In genomic region chr7:25365937-25366625, GRCm38 (mm10) we compare ENCODE assay signal across 14 mouse cellular contexts. TPM values are rescaled to one million over a fixed set of nuclear protein-coding genes. Genes with fewer than 3 reads are reported as not detected.
A peak's percentile ranks its signal among the peaks of the same experiment; 100 is the strongest.
DNase-seq lines count a peak whose midpoint lies in the region; ATAC-seq and TF ChIP-seq lines count a peak whose summit lies in the region.
"Had no signal": no experiment of that assay in that cellular context is flagged by ENCODE, and none has a peak within 500 bp of the region (broad histone marks: within the 10 kb centered on the region; RNA-seq: fewer than 3 reads in every experiment).

No protein-coding gene starts in this region.

- H3K4me3 ChIP-seq in forebrain, postnatal 0 days (ENCODE audit: low read depth, low read length), result no peak overlapping the region
- H3K4me3 ChIP-seq in midbrain, postnatal 0 days (ENCODE audit: low read depth, low read length), result no peak overlapping the region
- H3K4me3 ChIP-seq: left cerebral cortex, adult 2 months had no signal

- WGBS in forebrain, postnatal 0 days, result 14% methylated on average over 13 of the region's 13 CpGs
- WGBS in midbrain, postnatal 0 days, result 27% methylated on average over 13 of the region's 13 CpGs

- peaks cover 29% of the 10 kb centered on the region for H3K36me3 ChIP-seq in forebrain, postnatal 0 days (ENCODE audit: insufficient read depth)
- peaks cover 31% of the 10 kb centered on the region for H3K36me3 ChIP-seq in midbrain, postnatal 0 days (ENCODE audit: insufficient read depth, low read length)

- no peaks in the 10 kb centered on the region for H3K4me1 ChIP-seq in forebrain, postnatal 0 days (ENCODE audit: insufficient read depth)
- H3K4me1 ChIP-seq in midbrain, postnatal 0 days (ENCODE audit: insufficient read depth, low read length), result 0 out of 2 replicates have a peak, but pooled peaks cover 3% of the 10 kb centered on the region

- peak; percentile 50 for ATAC-seq in forebrain, postnatal 0 days
- ATAC-seq in midbrain, postnatal 0 days (ENCODE audit: low FRiP score), result no peak
- ATAC-seq: Patski had no signal

- H3K9me3 ChIP-seq in forebrain, postnatal 0 days (ENCODE audit: low read length), result no peaks in the 10 kb centered on the region
- H3K9me3 ChIP-seq in midbrain, postnatal 0 days (ENCODE audit: low read length), result no peaks in the 10 kb centered on the region

- DNase-seq in cerebellum, adult 11 months, result peak; percentile 4
- no peak for DNase-seq in cerebellum, adult 18-20 months
- peak; percentile 55 for DNase-seq in embryo, embryonic 10.5 days (ENCODE audit: low spot score)
- no peak for DNase-seq in forebrain, postnatal 0 days
- DNase-seq in midbrain, postnatal 0 days (ENCODE audit: low spot score), result peak; percentile 63
- no peak for DNase-seq in ovary, postnatal 36 days (ENCODE audit: low spot score)
- no peak for DNase-seq in right cerebral cortex, postnatal 36 days (ENCODE audit: low spot score in 2 of 2)
- DNase-seq in layer of hippocampus, postnatal 10 days (ENCODE audit: low spot score in 2 of 2), result no peak
- DNase-seq: heart, adult 11 months; kidney, adult 2 months had no signal

- no peak overlapping the region for H3K27ac ChIP-seq in forebrain, postnatal 0 days (ENCODE audit: low read depth, low read length)
- H3K27ac ChIP-seq in midbrain, postnatal 0 days (ENCODE audit: low read depth, low read length), result no peak overlapping the region
- H3K27ac ChIP-seq: left cerebral cortex, adult 2 months had no signal

- no peak overlapping the region for H3K4me2 ChIP-seq in forebrain, postnatal 0 days (ENCODE audit: low read depth)
- no peak overlapping the region for H3K4me2 ChIP-seq in midbrain, postnatal 0 days (ENCODE audit: low read depth, low read length, poor library complexity, severe bottlenecking)

- H3K27me3 ChIP-seq in forebrain, postnatal 0 days (ENCODE audit: insufficient read depth, low read length), result peaks cover 6% of the 10 kb centered on the region
- peaks cover 8% of the 10 kb centered on the region for H3K27me3 ChIP-seq in midbrain, postnatal 0 days (ENCODE audit: insufficient read depth, low read length)
- H3K27me3 ChIP-seq: Patski had no signal

- TF ChIP-seq CTCF in forebrain, postnatal 0 days (IDR thresholded peaks at IDR 0.05; ENCODE audit: low read depth), result no peak
- no peak for TF ChIP-seq CTCF in midbrain, postnatal 0 days (IDR thresholded peaks at IDR 0.05)

- no peak overlapping the region for H3K9ac ChIP-seq in forebrain, postnatal 0 days
- H3K9ac ChIP-seq in midbrain, postnatal 0 days (replicated peaks; ENCODE audit: low read length, poor library complexity, severe bottlenecking), result no peak overlapping the region

RNA-seq across cellular contexts. Expression of gene Cnfn, which starts 3.4 kb away (rescaled TPM):
- not detected in 2 replicates for total RNA-seq in forebrain, postnatal 0 days (2014; rRNA removed)
- polyA plus RNA-seq in forebrain, postnatal 0 days (2015; fragmentation: Nextera tagmentation; extraction: Ambion mirVana), result not detected in 2 replicates
- total RNA-seq in midbrain, postnatal 0 days (2014; rRNA removed), result not detected in 2 replicates
- not detected in 2 replicates for polyA plus RNA-seq in midbrain, postnatal 0 days (2015; fragmentation: Nextera tagmentation; extraction: Ambion mirVana)
- total RNA-seq in layer of hippocampus, postnatal 10 days (2021), result not detected
- total RNA-seq: left cerebral cortex, adult 2 months had no signal
- polyA plus RNA-seq: kidney, adult 2 months; Patski; stomach, embryonic 14.5 days had no signal

RNA-seq across cellular contexts. Expression of gene Lipe, which starts 32.4 kb away (rescaled TPM):
- 8.8 and 14.8 TPM in 2 replicates for total RNA-seq in forebrain, postnatal 0 days (2014; rRNA removed)
- polyA plus RNA-seq in forebrain, postnatal 0 days (2015; fragmentation: Nextera tagmentation; extraction: Ambion mirVana), result 6.7 and 8.0 TPM in 2 replicates
- total RNA-seq in midbrain, postnatal 0 days (2014; rRNA removed), result 10.6 and 11.6 TPM in 2 replicates
- 6.9 and 7.6 TPM in 2 replicates for polyA plus RNA-seq in midbrain, postnatal 0 days (2015; fragmentation: Nextera tagmentation; extraction: Ambion mirVana)
- 1 to 10 TPM; 5.5 to 6.8 TPM for total RNA-seq in layer of hippocampus, postnatal 10 days (2021)

RNA-seq across cellular contexts. Expression of gene Cxcl17, which starts 46.6 kb away (rescaled TPM):
- not detected in 2 replicates for total RNA-seq in forebrain, postnatal 0 days (2014; rRNA removed)
- polyA plus RNA-seq in forebrain, postnatal 0 days (2015; fragmentation: Nextera tagmentation; extraction: Ambion mirVana), result 0.35 TPM in 1 of 2 replicates, not detected in the other
- not detected in 2 replicates for total RNA-seq in midbrain, postnatal 0 days (2014; rRNA removed)
- 0.38 and 0.57 TPM in 2 replicates for polyA plus RNA-seq in midbrain, postnatal 0 days (2015; fragmentation: Nextera tagmentation; extraction: Ambion mirVana)
- total RNA-seq in layer of hippocampus, postnatal 10 days (2021), result not detected
- total RNA-seq: left cerebral cortex, adult 2 months had no signal
- polyA plus RNA-seq: lung, embryonic 16.5 days had no signal

RNA-seq across cellular contexts. Expression of gene Megf8, which starts 49.1 kb away (rescaled TPM):
- total RNA-seq in forebrain, postnatal 0 days (2014; rRNA removed), result 50.5 and 67.8 TPM in 2 replicates
- 8.7 and 12.8 TPM in 2 replicates for polyA plus RNA-seq in forebrain, postnatal 0 days (2015; fragmentation: Nextera tagmentation; extraction: Ambion mirVana)
- total RNA-seq in midbrain, postnatal 0 days (2014; rRNA removed), result 90.0 and 103 TPM in 2 replicates
- polyA plus RNA-seq in midbrain, postnatal 0 days (2015; fragmentation: Nextera tagmentation; extraction: Ambion mirVana), result 15.3 and 15.6 TPM in 2 replicates
- 10 to 100 TPM; 79.7 to 87.1 TPM for total RNA-seq in layer of hippocampus, postnatal 10 days (2021)

Comparison
In these comparisons a context has a peak if more than half of its experiments do, and no peak if none do; other contexts are left out.
1. DNase-seq: peak in cerebellum, adult 11 months (single experiment), embryo, embryonic 10.5 days (single experiment) and midbrain, postnatal 0 days (single experiment); none in cerebellum, adult 18-20 months (0 of 2), forebrain, postnatal 0 days (single experiment), ovary, postnatal 36 days (single experiment), right cerebral cortex, postnatal 36 days (0 of 2) and layer of hippocampus, postnatal 10 days (0 of 2).